Mouse (Mus musculus): Measurements from ENCODE around the gene Rps28. TPM values are rescaled to one million over a fixed set of nuclear protein-coding genes. Genes with fewer than 3 reads are reported as not detected.

Rps28 gene
- total and polyA plus RNA-seq, 3 experiments: 765 to 4,575 (median 782) TPM

- Histone ChIP-seq H3K36me3 (replicated peaks in 1 of 2; ENCODE audit: control insufficient read depth in 1 of 2, insufficient read depth in 1 of 2, low read length in 1 of 2) (no peaks in the 10 kb centered on the region), H3K27ac (ENCODE audit: insufficient read depth, low read depth) (no peak overlapping the region)
- dilution Hi-C loops (cut with MboI; ENCODE audit: extremely low pct_ligation_motif_present, extremely low pct_unique_long_range_greater_than_20kb, low sequenced_read_pairs): no loop called here
These were observed 19.6 kb downstream of the Rps28 start for GRCm38 (mm10) chr17:33804745-33805144.

GRCm38 (mm10) chr17:33804205-33804604 is 20.2 kb downstream of the Rps28 start:
- Histone ChIP-seq H3K4me3 (replicated peaks in 1 of 3; ENCODE audit: low read depth in 2 of 3, low read length in 2 of 3, poor library complexity in 1 of 3) (no peak overlapping the region), H3K27me3 (replicated peaks) (peaks cover 7% of the 10 kb centered on the region), H3K4me2 (ENCODE audit: insufficient read depth, low read depth, poor library complexity, severe bottlenecking) (0 out of 2 replicates have a peak overlapping the region, but pooled peaks have one; percentile 24), H3K36me3 (replicated peaks in 1 of 2; ENCODE audit: control insufficient read depth in 1 of 2, insufficient read depth in 1 of 2, low read length in 1 of 2) (no peaks in the 10 kb centered on the region), H3K79me2 (replicated peaks; ENCODE audit: control insufficient read depth, extremely low read depth, insufficient read depth, poor library complexity, severe bottlenecking) (no peaks in the 10 kb centered on the region), H3K9me3 (replicated peaks; ENCODE audit: low read length) (no peaks in the 10 kb centered on the region), H3K27ac (ENCODE audit: insufficient read depth, low read depth) (no peak overlapping the region), H3K9ac (ENCODE audit: insufficient read depth, low read depth) (no peak overlapping the region), H3K4me1 (ENCODE audit: control insufficient read depth in 1 of 2, insufficient read depth in 2 of 2) (peaks cover 6 to 8% of the 10 kb centered on the region in 2 experiments)
- no peak for DNase-seq (ENCODE audit: extremely low read depth)
- dilution Hi-C loops (cut with MboI; ENCODE audit: extremely low pct_ligation_motif_present, extremely low pct_unique_long_range_greater_than_20kb, low sequenced_read_pairs) (no loop called here), in situ Hi-C loops (cut with MboI; ENCODE audit: low pct_ligation_motif_present, low pct_unique_long_range_greater_than_20kb, low sequenced_read_pairs) (loop anchor here (10.0 kb wide), 1 partner anchor 359 kb away; no protein-coding TSS in a partner anchor)
- TF ChIP-seq ZMIZ1 (IDR thresholded peaks at IDR 0.05; ENCODE audit: low read depth, low read length): no peak
- 0 out of 2 replicates have a peak, but pooled peaks have one; percentile 58 for TF ChIP-seq TBP (conservative IDR thresholded peaks at IDR 0.05; ENCODE audit: low read depth, low read length)
- TF ChIP-seq SMC3 (IDR thresholded peaks at IDR 0.05; ENCODE audit: low read depth, low read length): no peak
- peak; percentile 34; the same call in 1 of the 2 replicates for TF ChIP-seq NELFE (IDR thresholded peaks at IDR 0.05; ENCODE audit: low read depth, low read length)
- TF ChIP-seq TCF12 (IDR thresholded peaks at IDR 0.05; ENCODE audit: low read depth, low read length): 0 out of 2 replicates have a peak, but pooled peaks have one; percentile 19
- TF ChIP-seq ELF1 (IDR thresholded peaks at IDR 0.05; ENCODE audit: low read depth, low read length): 0 out of 2 replicates have a peak, but pooled peaks have one; percentile 22
- no peak for TF ChIP-seq USF2 (conservative IDR thresholded peaks at IDR 0.05; ENCODE audit: low read depth, low read length)
- peak; percentile 76 for TF ChIP-seq POLR2A (IDR thresholded peaks at IDR 0.05; ENCODE audit: low read depth, low read length)

More at GRCm38 (mm10) chr17:33804745-33805144, 19.6 kb downstream of the Rps28 start:
- TF ChIP-seq POLR2AphosphoS2 (IDR thresholded peaks at IDR 0.05; ENCODE audit: low read depth, low read length) (no peak), TBP (conservative IDR thresholded peaks at IDR 0.05; ENCODE audit: low read depth, low read length) (no peak), EP300 (IDR thresholded peaks at IDR 0.05; ENCODE audit: low read length) (no peak), MAFK (IDR thresholded peaks at IDR 0.05; ENCODE audit: insufficient replicate concordance, low read length) (no peak), USF2 (conservative IDR thresholded peaks at IDR 0.05; ENCODE audit: low read depth, low read length) (no peak), CHD1 (IDR thresholded peaks at IDR 0.05; ENCODE audit: low read depth, low read length) (no peak), NRF1 (IDR thresholded peaks at IDR 0.05; ENCODE audit: low read depth, low read length) (no peak), ZMIZ1 (IDR thresholded peaks at IDR 0.05; ENCODE audit: low read depth, low read length) (no peak), KAT2A (IDR thresholded peaks at IDR 0.05; ENCODE audit: insufficient replicate concordance, low read length) (no peak), ZC3H11A (IDR thresholded peaks at IDR 0.05; ENCODE audit: low read depth, low read length) (no peak), CTCF (conservative IDR thresholded peaks at IDR 0.05 in 1 of 2, IDR thresholded peaks at IDR 0.05 in 1 of 2; ENCODE audit: low read depth in 2 of 2, low read length in 2 of 2) (no peak), RCOR1 (conservative IDR thresholded peaks at IDR 0.05; ENCODE audit: low read depth, low read length) (no peak), POLR2A (IDR thresholded peaks at IDR 0.05; ENCODE audit: low read depth, low read length) (no peak), TCF12 (IDR thresholded peaks at IDR 0.05; ENCODE audit: low read depth, low read length) (no peak), E2F4 (IDR thresholded peaks at IDR 0.05; ENCODE audit: insufficient replicate concordance, low read depth, low read length) (no peak), CHD2 (IDR thresholded peaks at IDR 0.05; ENCODE audit: low read length) (no peak), MXI1 (IDR thresholded peaks at IDR 0.05; ENCODE audit: low read depth, low read length) (no peak), UBTF (IDR thresholded peaks at IDR 0.05; ENCODE audit: low read depth, low read length) (no peak), JUND (conservative IDR thresholded peaks at IDR 0.05; ENCODE audit: low read depth, low read length) (no peak)
- no peaks in the 10 kb centered on the region for H3K79me2 ChIP-seq (replicated peaks; ENCODE audit: control insufficient read depth, extremely low read depth, insufficient read depth, poor library complexity, severe bottlenecking)
- peaks cover 7% of the 10 kb centered on the region for H3K27me3 ChIP-seq (replicated peaks)
- H3K9me3 ChIP-seq (replicated peaks; ENCODE audit: low read length): no peaks in the 10 kb centered on the region
- peaks cover 6 to 8% of the 10 kb centered on the region in 2 experiments for H3K4me1 ChIP-seq (ENCODE audit: control insufficient read depth in 1 of 2, insufficient read depth in 2 of 2)
- no peak overlapping the region for H3K9ac ChIP-seq (ENCODE audit: insufficient read depth, low read depth)
- in situ Hi-C loops (cut with MboI; ENCODE audit: low pct_ligation_motif_present, low pct_unique_long_range_greater_than_20kb, low sequenced_read_pairs): loop anchor here (10.0 kb wide), 1 partner anchor 360 kb away; no protein-coding TSS in a partner anchor
- no peak overlapping the region for H3K4me2 ChIP-seq (ENCODE audit: insufficient read depth, low read depth, poor library complexity, severe bottlenecking)
- H3K4me3 ChIP-seq (replicated peaks in 1 of 3; ENCODE audit: low read depth in 2 of 3, low read length in 2 of 3, poor library complexity in 1 of 3): no peak overlapping the region
- DNase-seq (ENCODE audit: extremely low read depth): no peak

Data from CH12.LX (cell line).